Mouse (Mus musculus) spleen, postnatal 0 days (tissue): ENCODE data around the gene Bend7. TPM values are rescaled to one million over a fixed set of nuclear protein-coding genes. Genes with fewer than 3 reads are reported as not detected.

Experiments used
- polyA plus RNA-seq: library from polyadenylated mRNA; unstranded; fragments of >200 nt; fragmentation: Nextera tagmentation; extraction: Ambion mirVana; gene quantifications from 2 replicates; pipeline ENCODE4 v1.2.1, GENCODE M21; 2015

Bend7 gene
- 0.35 and 1.1 TPM in 2 replicates for polyA plus RNA-seq

GRCm38 (mm10) chr2:4717769-4718661 lies at the start of gene Bend7:
TSS of gene Bend7 (plus strand) at chr2:4717831.

Other genes starting within 250 kb of the Bend7 start
- gene Prpf18, start 65.7 kb upstream of the Bend7 start, polyA plus RNA-seq: 32.5 and 34.1 TPM in 2 replicates
- 29.2 and 30.6 TPM in 2 replicates for gene Sephs1, start 163.7 kb downstream of the Bend7 start, polyA plus RNA-seq
- gene Phyh, start 201.2 kb downstream of the Bend7 start, polyA plus RNA-seq: 17.0 and 22.2 TPM in 2 replicates